Mouse (Mus musculus) mesoderm, embryonic 11.5 days (tissue): Measurements from ENCODE around the gene Oxld1.

Experiments
- DNase-seq: peaks from one replicate; pipeline ENCODE4 v3.0.0-alpha.2; 2012; ENCODE audit warnings: low read depth, low spot score

The Oxld1 gene

DNA sequence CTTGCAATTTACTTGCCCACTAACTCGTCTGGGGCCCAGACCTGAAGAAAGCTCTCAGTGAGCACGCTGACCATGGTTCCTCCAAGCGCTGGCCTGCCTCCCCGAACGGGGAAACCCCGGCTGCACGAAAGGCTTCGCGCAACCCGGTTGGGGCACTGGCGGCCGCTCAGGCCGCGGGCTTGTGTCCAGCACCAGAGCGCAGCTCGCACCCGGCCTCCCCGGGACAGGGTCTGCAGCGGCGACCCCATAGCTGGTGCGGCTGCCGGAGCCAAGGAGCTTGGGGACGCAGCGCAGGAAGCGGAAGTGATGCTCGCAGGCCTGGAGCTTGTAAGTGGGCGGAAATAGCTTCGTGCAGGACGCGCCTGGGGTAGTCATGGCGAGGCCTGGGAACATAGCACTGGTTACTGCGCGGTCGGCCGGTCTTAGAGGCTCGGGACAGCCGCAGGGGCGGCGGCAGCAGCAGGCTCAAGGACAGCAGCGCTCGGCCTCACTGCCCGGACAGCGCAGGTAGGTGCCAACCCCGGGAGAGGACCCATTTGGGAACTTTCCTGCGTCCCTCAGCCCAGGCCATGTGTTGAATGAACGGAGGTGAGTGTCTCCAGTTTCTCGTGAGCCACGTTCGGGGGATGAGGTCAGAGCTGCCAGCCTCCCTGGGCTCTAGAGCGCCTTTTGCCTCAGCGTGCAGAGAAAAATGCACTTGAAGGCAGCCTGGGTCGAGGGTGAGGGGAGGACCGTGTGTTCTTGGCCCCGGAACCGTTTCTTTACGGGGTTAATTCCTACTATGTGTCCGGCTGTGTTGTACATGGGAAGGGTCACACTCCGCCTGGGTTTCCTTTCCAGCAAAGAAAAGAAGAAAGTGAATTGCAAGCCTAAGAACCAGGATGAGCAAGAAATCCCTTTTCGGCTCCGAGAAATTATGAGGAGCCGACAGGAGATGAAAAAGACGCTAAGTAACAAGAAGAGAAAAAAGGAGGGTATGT lies at the start of gene Oxld1, which contains the start of gene Ccdc137:
TSS of gene Oxld1 (minus strand) at position 297 of the 980 bp plus-strand sequence.
TSS of gene Ccdc137 (plus strand) at position 344 of the 980 bp plus-strand sequence.
- peak; percentile 85 for DNase-seq

DNA sequence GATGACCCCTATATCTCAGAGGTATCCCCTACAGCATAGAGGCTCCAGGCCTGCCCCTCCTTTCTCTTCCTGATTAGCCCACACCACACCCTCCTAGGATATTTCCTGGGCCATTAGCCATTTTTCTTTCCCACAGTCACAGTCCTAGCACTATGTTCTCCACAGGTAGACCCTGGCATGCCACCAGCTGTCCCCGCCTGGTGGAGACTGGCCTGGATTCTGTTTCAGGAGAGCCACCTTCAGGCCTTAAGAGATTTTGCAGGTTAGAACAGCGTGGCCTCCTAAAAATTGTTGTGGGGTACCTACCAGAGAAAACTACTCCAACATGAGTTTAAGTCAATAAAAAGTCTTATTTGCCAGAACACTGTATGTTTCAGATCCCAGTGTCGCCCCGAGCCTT lies 49.0 kb upstream of the Oxld1 start:
- DNase-seq: no peak

DNA sequence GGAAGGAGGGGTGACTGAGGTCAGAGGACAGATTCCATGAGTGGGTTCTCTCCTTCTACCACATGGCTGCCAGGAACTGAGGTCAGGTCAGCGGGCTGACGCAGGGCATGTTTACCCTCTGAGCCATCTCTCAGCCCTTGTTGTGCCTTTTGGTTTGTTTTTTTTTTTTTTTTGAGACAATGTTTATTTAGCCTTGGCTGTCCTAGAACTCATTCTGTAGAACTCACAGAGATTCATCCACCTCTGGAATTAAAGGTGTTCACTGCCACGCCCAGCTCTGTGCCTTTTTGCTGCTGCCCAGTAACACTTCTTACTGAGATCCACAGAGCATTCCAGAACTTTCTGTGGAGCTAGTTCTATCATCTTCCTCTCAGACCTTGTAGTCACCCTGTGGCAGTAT lies 47.8 kb upstream of the Oxld1 start:
- no peak for DNase-seq

DNA sequence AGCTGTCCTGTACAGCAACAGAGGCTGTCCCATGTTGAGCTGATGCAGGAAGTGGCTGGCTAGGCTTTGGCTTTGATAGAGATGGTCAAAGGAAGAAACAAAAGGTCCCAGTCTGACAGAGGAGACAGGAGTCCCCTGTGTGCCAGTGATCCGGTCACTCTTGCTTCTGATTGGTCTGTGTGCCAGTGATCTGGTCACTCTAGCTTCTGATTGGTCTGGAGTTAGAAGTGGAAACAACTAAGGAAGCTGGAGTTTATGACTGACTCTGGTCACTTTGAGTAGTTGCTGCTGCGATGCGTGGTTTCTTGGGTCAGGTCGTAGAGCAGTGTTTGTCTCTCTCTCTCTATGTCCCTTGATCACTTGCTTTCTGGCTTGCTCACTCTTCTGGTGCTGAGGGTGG lies 43.8 kb upstream of the Oxld1 start:
- DNase-seq: no peak

DNA sequence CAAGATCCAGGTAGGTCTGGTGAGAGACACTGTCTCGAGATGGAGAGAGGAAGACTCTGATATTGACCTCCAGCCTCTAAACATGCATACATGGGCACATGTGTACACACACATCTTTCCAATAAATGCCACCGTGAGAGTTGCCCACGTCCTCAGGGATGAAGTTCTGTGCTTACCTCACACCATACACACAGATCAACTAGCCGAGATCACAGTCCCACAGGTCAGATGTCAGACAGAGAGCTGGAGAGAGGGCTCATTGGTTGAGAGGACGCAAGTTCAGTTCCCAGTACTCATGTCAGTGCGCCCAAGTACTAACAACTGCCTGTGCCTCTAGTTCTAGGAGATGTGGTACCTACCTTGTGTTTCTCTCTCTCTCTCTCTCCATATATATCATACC lies 43.1 kb upstream of the Oxld1 start:
- DNase-seq: no peak

DNA sequence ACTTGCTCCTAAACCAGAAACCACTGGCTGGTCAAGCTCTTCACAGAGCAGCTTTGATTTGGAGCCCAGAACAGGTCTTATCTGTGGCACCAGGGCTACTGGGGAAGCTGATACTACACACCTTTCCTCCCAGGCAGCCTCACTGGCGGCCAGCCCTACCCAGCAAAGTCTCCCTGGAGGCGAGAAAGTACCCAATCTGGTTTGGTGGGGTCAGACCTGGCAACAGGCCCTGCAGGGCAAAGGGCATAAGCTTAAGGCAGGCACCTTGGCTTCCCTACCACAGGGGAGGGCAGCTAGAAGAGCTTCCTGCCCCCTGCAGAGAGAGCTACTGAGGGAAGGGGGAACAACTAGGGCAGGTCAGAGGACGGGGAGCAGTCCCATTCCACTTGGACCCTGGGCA lies 42.5 kb upstream of the Oxld1 start:
- DNase-seq: no peak

DNA sequence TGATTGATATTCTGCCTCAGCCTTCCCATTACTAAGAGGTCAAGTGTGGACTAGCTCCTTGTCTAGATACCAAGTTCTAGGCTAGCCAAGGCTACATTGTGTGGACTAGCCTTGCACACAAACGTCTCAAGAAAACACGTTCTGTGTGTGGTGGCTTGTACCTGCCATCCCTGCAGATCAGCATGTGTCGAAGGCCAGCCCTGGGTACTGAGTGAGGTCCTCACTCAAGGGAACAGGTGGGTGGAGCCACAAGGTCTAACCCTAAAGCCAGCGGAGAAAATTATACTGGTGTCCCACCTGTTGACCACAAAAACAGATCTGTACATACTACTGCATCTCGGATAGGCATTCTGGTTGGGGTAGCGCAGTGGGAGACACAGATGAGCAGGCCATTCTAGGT lies 42.0 kb upstream of the Oxld1 start:
- DNase-seq: no peak

DNA sequence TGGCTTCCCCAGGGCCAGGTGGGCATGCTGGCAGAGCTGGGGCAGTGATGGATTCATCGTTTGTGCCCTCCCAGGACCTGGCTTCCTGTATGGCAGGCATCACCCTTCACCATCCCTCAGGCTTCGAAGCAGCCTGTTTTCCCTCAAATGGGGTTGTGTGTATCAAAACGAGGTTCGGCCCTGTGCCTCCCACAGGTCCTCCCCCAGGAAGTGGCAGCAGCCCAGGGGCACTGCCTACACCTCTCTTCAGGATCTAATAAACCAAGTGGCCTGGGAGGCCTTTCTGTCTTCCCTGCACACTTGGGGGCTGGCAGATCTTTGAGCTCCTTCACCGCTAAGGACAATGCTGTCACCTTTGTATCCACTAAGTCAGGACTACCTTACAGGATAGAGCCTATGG lies 41.0 kb upstream of the Oxld1 start:
- no peak for DNase-seq

DNA sequence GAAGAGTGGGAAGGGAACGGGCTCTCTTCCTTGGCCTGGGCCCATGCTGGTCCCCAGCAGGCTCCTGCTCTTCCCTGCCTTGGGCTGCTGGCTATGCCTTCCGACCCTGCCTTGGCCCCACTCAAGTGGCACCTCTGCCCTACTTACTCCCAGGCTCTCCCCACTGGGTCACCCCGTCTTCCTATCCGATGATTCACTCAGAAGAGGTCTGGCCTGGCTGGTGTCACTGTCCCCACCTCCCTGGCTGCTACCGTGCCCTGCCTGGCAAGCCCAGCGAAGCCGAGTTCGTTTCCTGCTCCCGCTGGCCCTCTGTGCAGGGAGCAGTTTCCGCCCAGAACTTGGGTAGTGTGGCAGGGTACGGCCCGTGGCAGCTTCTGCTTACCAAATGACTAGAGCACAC lies 40.4 kb upstream of the Oxld1 start:
- no peak for DNase-seq

DNA sequence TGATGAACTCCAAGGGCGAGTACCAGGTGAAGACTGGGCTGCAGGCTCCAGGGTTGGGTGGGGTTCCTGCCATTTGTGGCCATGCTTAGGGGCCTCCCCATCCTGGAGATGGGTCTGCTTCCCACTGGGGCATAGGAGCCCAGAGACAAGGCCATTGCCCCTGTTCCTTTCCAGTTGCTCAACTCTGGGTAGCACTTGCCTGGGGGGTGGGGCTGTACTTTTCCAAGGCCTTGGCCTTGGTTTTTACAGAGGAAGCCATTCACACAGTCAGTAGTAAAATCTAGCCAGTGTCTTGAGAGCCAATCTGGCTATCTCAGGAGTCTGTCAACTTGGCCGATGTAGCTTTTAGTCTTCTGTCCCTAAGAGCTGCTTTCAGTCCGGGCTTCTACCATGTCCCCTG lies 39.6 kb upstream of the Oxld1 start:
- no peak for DNase-seq

DNA sequence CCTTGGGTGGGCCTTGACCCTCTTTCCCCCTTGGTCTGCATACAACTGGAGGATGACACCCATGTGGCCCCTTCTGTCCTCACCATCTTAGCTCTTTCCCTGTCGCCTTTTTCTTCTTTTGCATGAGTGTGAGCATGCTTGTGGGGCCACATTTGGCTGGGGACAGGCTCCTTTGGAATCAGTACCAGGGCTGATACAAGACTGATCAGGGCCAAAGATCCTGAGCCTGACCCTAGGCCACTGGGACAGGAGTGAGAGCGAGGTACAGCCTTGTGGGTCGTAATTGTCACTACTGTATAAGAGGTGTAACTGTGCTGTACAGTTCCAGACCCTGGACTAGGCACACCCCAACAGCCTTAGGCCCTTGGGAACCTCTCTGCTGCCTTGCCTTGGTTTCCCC lies 36.0 kb upstream of the Oxld1 start:
- DNase-seq: no peak

DNA sequence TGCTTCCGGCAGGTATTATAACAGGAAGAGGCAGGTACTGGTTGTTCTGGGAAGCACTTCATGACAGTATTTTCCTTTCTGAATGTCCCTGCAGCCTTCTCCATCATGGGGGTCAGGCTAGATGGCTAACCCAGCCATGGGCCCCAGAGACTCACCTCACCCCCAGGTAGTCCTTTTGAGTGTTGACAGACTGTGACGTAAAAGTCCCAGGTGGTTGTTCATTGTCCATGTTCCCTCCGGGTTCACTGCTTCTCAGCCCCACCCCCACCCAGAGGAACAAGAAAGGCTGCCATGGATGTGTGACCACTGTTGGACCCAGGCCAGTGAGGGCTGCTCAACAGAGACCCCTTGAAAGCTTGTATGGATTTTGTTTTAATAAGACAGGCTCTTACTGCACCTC lies 35.5 kb upstream of the Oxld1 start:
- no peak for DNase-seq

DNA sequence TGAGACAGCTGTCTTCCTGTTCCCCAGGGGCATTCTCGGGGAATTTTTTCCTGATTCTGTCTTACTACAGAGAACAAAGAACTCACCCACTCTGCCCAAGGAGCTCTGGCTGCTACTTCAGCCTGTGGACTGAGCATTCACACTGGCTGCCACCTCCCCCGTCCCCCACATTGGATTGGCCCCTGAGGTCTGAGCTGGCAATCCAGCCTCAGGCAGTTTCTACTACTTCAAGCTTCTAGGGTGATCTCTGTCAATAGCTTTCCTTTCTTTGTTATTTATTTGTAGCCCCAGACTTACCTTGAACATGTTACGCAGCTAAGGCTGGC lies 35.0 kb upstream of the Oxld1 start:
- peak; percentile 49 for DNase-seq

DNA sequence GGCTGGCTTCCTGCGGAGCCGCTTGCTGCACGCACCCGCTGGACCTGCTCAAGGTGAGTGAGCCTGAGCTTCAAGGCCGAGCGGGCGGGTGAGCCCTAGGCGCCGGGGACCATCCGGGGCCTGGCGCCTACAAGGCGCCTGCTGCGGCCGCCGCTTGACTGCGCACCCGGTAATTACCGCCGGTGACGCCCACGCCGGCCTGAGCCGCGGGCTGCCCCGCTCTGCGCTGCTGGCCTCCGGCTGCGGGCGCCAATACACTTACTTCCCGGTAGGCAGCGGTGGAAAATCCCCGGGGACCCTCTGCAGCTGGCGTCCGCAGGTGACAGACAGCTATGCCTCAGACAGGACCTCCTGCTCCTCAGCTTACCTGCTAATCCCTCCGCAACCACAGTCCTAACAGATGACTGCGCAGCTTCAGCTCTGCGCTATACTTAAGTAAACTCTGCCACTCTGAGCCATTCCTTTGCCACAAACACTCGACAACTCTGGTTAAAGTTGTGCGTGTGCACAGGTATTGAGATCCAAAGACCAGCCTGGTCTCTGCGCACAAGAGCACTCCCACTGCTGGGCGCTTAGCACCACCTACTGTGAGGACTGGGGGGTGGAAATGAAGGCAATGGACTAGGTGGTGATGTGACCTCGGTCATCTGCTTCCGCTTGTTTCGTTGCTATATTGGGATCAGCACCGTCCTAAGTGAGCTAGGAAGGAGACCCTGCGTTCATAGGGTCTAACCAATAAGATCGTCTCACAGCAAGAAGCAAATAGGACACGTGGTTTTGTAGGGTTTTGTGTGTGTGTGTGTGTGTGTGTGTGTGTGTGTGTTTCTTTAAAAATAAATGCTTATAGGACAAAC lies 34.4 kb upstream of the Oxld1 start:
- peak; percentile 63 for DNase-seq

DNA sequence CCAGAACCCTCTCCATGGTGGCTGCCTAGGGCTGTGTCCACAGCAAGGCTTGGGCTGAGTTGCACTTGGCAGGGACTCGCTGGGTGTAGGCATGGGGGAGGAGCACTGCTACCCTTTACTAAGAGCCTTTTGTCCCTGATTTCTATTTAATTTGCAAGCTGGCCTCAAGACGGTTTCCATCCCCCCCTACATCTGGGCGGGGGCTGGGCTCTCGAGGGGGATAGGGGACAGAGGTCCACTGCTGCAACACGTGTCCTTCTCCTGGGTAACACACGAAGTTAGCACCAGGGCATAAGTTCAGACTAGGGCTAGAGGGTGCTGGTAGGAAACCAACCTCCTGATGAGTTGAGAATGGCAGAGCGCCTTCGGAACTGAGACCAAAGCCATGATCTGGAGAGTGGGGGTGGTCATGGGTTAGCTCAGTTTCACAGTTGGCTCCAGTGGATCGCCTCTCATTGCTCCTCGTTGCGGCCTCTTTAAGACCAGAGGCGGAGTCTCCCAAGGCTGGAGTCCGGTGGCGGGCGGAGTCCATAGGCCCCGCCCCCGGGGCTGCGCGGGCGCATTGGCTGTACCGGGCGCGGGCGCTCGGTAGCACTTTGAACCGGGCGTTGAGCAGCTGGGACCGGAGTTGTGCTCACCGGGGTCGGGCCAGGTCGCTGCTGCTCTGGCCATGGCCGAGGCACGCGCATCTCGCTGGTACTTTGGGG lies 33.6 kb upstream of the Oxld1 start, which contains the start of gene Slc25a10:
TSS of gene Slc25a10 (plus strand) at position 524 of the 707 bp plus-strand sequence.
- peak; percentile 87 for DNase-seq

DNA sequence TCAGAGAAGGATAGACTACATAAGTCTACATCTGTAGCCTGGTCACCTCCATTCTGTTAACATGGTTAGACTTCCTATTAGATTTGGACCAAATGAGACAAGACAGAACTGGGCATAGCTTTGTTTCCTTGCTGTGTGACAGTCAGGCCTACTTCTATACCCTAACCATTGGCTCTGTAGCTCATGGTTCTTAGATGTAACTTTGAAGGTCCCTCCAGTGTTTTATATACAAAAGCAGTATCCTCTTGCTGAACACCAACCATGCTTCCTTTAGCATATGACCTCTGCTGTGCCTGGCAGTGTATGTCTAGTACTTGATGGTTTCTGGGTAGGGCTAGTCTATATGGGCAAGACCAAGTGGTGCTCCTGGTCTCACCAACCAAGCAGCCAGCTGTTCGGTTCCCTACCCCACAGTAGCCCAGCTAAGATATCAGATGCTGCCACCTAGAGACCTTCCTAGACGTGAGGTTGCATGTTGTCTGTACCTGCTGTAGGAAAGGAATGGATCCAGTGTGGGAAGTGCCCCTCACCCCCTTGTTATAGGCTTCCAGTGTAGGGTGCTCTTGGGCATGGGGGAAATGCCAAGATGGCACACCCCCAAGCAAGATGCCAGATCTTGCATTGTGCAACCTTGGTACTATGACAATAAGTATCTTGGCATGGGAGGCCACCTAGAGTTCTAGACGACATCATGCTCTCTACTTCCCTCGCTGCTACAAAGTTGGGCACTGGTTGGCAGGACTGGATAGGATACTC lies 32.6 kb upstream of the Oxld1 start:
- no peak for DNase-seq

DNA sequence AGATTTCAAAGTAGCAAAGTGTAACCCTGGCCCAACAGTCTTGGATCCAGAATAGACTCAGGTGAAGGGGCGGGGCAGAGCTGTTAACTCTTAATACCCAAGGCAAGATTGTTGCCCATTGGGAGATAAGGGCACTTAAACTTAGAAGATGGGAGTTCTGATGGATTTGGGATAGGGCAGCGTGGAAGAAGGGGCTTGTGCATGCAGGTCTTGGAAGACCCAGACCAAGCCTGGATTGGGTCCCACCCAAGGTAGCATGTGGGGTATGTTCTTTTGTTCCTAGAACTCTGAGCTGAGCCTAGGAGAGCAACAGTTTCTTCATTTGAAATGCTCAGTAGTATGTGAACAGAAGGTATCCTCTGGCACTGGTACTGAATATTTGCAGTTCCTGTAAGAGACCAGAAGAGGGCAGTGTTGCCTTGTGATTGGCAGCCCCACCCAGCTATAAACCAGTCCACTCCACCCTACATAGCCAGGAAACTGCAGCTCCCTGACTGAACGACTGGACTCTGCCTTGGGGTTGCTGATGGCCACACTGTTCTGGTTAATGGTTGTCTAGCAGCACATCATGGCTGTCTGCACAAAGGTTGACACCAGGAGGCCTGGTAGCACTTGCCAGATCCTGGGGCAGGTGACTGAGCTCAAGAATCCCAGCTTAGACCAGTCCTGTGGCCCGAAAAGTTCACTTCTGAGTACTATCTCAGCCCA lies 31.3 kb upstream of the Oxld1 start:
- peak; percentile 89 for DNase-seq

DNA sequence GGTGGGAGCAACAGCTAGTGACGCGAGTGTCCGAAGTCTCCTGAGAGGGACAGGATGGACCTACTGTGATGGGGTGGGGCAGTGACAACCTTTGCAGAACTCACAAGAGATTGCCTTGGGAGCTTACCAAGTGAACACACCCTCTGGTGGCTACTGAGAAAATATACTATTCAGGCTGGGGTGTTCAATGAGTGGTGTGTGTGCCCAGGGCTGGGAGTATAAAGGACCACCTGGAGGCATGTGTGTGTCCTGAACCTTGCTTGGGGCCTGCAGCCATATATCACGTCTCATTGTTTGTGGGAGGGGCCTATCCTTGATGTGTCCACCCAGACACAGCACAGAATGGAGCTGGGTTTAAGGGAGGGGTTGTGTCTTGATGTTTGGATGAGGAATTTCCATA lies 30.6 kb upstream of the Oxld1 start:
- DNase-seq: no peak

DNA sequence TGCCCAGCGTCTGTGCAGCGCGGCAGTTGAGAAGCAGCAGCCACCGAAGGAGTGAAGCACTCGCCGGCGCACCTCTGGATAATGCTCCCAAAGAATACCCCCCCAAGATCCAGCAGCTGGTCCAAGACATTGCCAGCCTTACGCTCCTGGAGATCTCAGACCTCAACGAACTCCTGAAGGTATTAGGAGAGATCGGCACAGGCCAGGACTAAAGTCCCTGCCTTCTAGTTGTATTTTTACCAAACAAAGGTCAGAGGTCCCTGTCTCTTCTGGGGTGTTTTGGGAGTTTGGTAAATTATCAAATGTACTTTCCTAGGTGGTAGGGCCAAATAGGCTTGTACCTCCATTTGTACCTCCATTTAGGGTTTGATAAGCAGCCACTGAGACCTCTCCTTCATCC lies 27.4 kb upstream of the Oxld1 start:
- DNase-seq: no peak

DNA sequence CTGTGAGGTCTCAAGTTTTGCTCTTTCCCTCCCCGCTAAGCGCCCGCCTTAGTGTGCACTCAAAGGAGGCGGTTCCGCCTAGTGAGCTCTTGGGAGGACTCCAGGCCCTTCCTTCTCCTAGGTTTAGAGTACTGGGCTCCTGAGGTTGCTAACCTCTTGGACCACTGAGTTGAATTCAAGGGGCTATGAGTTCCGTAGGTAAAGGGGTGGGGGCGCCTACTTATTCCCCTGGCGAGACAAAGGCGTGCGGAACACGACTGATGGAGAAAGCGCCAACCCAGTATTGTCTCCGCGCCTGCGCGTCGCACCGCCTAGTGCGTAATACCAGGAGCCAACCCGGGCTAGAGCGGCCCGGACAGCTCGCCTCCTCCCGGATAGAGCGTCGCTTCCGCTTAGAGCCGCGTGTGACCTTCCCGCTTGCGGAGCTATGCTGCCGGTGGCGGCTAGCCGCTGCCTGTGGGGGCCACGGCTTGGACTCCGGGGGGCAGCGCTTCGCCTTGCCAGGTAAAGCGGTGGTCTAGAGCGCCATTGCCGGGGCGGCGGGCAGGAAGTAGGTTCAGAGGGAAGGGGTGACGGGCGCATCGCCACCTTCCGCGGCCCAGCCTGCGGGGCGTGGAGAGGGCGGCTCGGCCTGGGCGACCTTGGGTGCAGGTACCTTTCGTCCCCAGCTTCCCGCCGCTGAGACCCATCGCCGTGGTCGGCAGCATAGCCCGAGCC lies 26.6 kb upstream of the Oxld1 start, which contains the start of gene Mrpl12:
TSS of gene Mrpl12 (plus strand) at position 349 of the 717 bp plus-strand sequence.
- peak; percentile 94 for DNase-seq
